Mouse (Mus musculus) right cerebral cortex, postnatal 36 days (tissue): ENCODE data around the gene Gm8879.
A peak's percentile ranks its signal among the peaks of the same experiment; 100 is the strongest.
"Not testable (repeated sequence)": the region's sequence is repeated elsewhere in the genome, so short reads cannot be mapped to it uniquely, and the experiment has no call there.

ENCODE experiments used
- DNase-seq, 2 experiments: peaks; one replicate each; pipeline ENCODE4 v3.0.0; 2022; ENCODE audit warnings: low spot score in 2 of 2, mixed read lengths in 1 of 2

The Gm8879 gene

GRCm38 (mm10) chr5:11127334-11127733 lies at the start of gene Gm8879:
Gm8879 (plus strand) TSS chr5:11127634.
- not testable (repeated sequence) for DNase-seq

GRCm38 (mm10) chr5:11138031-11138430 lies 10.6 kb downstream of the Gm8879 start:
- DNase-seq = peak in 1 of 2 experiments; percentile 1
